Mouse (Mus musculus) hindbrain, embryonic 13.5 days (tissue): ENCODE results near the gene Eif2d. TPM values are rescaled to one million over a fixed set of nuclear protein-coding genes. Genes with fewer than 3 reads are reported as not detected.
"Not testable (repeated sequence)": the region's sequence is repeated elsewhere in the genome, so short reads cannot be mapped to it uniquely, and the experiment has no call there.

Source experiments
- ATAC-seq: fragments of 200-750 bp; cut with Nextera tagmentation; 2 replicates; pipeline ENCODE4 v1.8.0; 2017; ENCODE audit warnings: moderate TSS enrichment; ENCODE audit not compliant: low FRiP score
- H3K27ac ChIP-seq: fragments of 300-500 bp; sonication (generic); 2 replicates; pipeline ENCODE4 v1.5.1; 2015; ENCODE audit warnings: inconsistent platforms, mild to moderate bottlenecking, moderate library complexity
- H3K27me3 ChIP-seq: fragments of 300-500 bp; sonication (generic); 2 replicates; pipeline ENCODE4 v1.6.1; 2015; ENCODE audit warnings: mild to moderate bottlenecking, inconsistent platforms
- H3K36me3 ChIP-seq: fragments of 300-500 bp; sonication (generic); 2 replicates; pipeline ENCODE4 v1.6.1; 2015; ENCODE audit warnings: mild to moderate bottlenecking, inconsistent platforms
- H3K4me1 ChIP-seq: fragments of 300-500 bp; sonication (generic); replicated peaks from 2 replicates; pipeline ENCODE4 v1.6.1; 2015; ENCODE audit warnings: inconsistent platforms
- H3K4me2 ChIP-seq: fragments of 300-500 bp; sonication (generic); 2 replicates; pipeline ENCODE4 v1.6.1; 2015; ENCODE audit warnings: inconsistent platforms, mild to moderate bottlenecking, moderate library complexity
- H3K4me3 ChIP-seq: fragments of 300-500 bp; sonication (generic); 2 replicates; pipeline ENCODE4 v1.5.1; 2015; ENCODE audit warnings: mild to moderate bottlenecking, inconsistent platforms
- H3K9ac ChIP-seq: fragments of 300-500 bp; sonication (generic); 2 replicates; pipeline ENCODE4 v1.6.1; 2015; ENCODE audit warnings: mild to moderate bottlenecking, inconsistent platforms
- H3K9me3 ChIP-seq: fragments of 300-500 bp; sonication (generic); 2 replicates; pipeline ENCODE4 v1.6.1; 2016; ENCODE audit warnings: inconsistent platforms
- WGBS: fragments of 180-500 bp; shearing (Covaris S2); methylation state at CpG from one replicate; pipeline ENCODE4 v1.1.7; 2015; 5-methylcytosine and 5-hydroxymethylcytosine counted together
- polyA plus RNA-seq: library from polyadenylated mRNA; unstranded; fragments of >200 nt; fragmentation: Nextera tagmentation; extraction: Ambion mirVana; gene quantifications from 2 replicates; pipeline ENCODE4 v1.2.1, GENCODE M21; 2015

The Eif2d gene
- polyA plus RNA-seq, 1 experiment from 2014 or later: 52.8 TPM

DNA sequence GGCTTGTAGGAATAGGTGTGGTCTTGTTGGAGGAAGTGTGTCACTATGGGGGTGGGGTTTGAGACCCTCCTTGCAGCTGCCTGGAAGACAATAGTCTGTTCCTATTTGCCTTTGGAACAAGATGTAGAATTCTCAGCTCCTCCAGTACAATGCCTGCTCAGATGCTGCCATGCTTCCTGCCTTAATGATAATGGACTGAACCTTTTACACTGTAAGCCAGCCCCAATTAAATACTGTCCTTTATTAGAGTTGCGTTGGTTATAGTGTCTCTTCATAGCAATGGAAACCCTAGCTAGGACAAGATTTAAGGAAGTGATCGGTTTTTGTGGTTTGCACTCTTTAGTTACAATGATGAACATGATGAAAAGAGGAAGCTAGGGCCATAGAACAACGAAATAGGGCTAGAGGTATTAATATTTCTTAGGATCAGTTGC is 6.8 kb upstream of the Eif2d start:
- Histone ChIP-seq H3K4me3 (no peak overlapping the region), H3K27ac (no peak overlapping the region), H3K9me3 (no peaks in the 10 kb centered on the region), H3K4me1 (no peaks in the 10 kb centered on the region), H3K4me2 (no peak overlapping the region), H3K9ac (no peak overlapping the region), H3K27me3 (0 out of 2 replicates have a peak, but pooled peaks cover 2% of the 10 kb centered on the region), H3K36me3 (no peaks in the 10 kb centered on the region)
- WGBS: 88% methylated on average over 3 of the region's 3 CpGs
- no peak for ATAC-seq

DNA sequence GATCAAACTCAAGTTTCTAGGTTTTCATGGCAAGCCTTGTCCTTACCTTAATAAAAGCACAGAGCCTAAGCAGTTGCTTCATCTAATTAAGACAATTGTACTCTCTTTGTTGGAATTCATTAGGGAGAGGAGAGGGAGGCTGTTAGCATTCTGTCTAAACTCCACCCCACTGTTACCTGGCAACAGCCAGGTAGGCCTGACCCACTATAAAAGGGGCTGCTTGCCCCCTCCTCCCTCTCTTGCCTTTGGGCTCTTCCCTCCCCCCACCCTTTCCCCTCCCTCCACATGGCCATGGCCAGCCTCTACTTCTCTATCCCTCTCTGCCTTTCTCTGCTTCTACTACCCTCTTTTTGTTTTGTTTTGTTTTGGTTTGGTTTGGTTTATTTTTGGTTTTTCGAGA is 3.5 kb upstream of the Eif2d start:
- Histone ChIP-seq H3K4me1 (peaks cover 13% of the 10 kb centered on the region), H3K9me3 (no peaks in the 10 kb centered on the region), H3K4me2 (no peak overlapping the region), H3K27ac (no peak overlapping the region), H3K36me3 (no peaks in the 10 kb centered on the region), H3K4me3 (no peak overlapping the region), H3K9ac (no peak overlapping the region), H3K27me3 (peaks cover 9% of the 10 kb centered on the region; the same call in 1 of the 2 replicates)
- ATAC-seq: no peak
- whole genome bisulfite sequencing: 85% methylated on average over 1 of the region's 1 CpGs

DNA sequence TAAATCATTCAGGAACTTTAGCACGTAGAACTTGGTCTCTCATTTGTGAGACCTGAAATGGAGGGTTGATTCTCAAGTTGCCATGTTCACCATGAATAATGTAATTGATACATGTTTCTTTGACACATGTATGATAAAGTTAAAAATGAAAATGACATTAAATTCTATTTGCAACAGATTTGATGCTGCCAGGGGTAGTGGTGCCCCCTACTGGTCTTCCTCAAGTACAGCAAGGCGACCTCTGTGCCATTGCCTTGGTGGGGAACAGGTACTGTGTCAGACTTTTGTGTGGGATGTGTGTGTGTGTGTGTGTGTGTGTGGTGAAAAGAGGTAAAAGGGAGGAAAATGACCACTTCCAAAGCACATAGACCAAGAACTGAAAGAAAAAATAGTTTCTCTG is 2.5 kb downstream of the Eif2d start:
- H3K27ac ChIP-seq: no peak overlapping the region
- no peak for ATAC-seq
- peaks cover 23% of the 10 kb centered on the region for H3K36me3 ChIP-seq
- no peak overlapping the region for H3K4me3 ChIP-seq
- no peak overlapping the region for H3K4me2 ChIP-seq
- H3K27me3 ChIP-seq: peaks cover 9% of the 10 kb centered on the region; the same call in 1 of the 2 replicates
- WGBS: 56% methylated on average over 2 of the region's 2 CpGs
- H3K4me1 ChIP-seq: peaks cover 15% of the 10 kb centered on the region
- H3K9me3 ChIP-seq: no peaks in the 10 kb centered on the region
- no peak overlapping the region for H3K9ac ChIP-seq

DNA sequence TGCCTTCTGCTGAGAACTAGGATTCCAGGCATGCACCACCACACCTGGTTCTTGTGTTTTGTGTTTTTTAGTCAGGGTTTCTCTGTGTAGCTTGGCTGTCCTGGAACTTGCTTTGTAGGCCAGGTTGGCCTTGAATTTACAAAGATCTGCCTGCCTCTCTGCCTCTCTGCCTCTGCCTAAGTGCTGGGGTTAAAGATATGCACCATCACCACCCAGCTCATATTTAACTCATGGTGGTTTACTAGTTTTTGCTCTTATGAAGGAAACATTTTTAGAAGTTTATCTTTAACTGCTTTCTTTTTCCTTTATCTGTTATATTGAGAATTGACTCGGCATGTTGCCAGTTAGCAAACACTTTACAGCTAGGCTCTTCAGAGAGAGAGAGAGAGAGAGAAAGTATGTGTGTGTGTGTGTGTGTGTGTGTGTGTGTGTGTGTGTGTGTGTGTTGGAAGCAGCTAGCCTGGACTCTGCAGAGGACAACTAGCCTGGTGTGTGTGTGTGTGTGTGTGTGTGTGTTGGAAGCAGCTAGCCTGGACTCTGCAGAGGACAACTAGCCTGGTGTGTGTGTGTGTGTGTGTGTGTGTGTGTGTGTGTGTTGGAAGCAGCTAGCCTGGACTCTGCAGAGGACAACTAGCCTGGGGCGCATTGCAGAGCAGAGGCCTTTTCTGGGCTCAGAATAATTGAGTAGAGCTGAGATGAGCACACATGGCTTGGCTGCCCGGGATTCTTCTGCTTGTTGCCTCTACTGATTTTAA is 6.8 kb downstream of the Eif2d start:
- ATAC-seq, H3K27ac ChIP-seq, H3K4me1 ChIP-seq, H3K9ac ChIP-seq, H3K4me2 ChIP-seq, H3K27me3 ChIP-seq, H3K9me3 ChIP-seq, H3K4me3 ChIP-seq: not testable (repeated sequence)
- peaks cover 62% of the 10 kb centered on the region for H3K36me3 ChIP-seq
- 97% methylated on average over 3 of the region's 3 CpGs for WGBS

DNA sequence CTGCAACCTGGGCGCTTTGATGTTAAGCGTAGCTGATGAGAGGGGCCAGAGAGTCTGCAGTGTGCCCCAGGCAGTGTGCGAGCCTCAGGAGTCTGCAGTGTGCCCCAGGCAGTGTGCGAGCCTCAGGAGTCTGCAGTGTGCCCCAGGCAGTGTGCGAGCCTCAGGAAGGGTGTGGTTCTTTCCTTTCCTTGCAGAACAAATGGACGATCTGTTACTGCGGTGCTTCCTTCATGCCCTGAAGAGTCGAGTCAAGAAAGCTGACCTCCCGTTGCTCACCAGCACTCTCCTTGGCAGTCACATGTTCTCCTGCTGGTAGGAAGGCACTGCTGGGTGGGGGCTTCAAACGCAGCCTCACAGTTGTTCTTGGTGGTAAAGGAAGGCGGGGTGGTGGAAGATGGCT is 8.1 kb downstream of the Eif2d start:
- no peak overlapping the region for H3K4me3 ChIP-seq
- H3K27ac ChIP-seq: no peak overlapping the region
- no peaks in the 10 kb centered on the region for H3K4me1 ChIP-seq
- no peaks in the 10 kb centered on the region for H3K9me3 ChIP-seq
- ATAC-seq: no peak
- H3K9ac ChIP-seq: no peak overlapping the region
- H3K4me2 ChIP-seq: no peak overlapping the region
- H3K36me3 ChIP-seq: peaks cover 75% of the 10 kb centered on the region
- H3K27me3 ChIP-seq: no peaks in the 10 kb centered on the region
- WGBS: 91% methylated on average over 11 of the region's 11 CpGs

DNA sequence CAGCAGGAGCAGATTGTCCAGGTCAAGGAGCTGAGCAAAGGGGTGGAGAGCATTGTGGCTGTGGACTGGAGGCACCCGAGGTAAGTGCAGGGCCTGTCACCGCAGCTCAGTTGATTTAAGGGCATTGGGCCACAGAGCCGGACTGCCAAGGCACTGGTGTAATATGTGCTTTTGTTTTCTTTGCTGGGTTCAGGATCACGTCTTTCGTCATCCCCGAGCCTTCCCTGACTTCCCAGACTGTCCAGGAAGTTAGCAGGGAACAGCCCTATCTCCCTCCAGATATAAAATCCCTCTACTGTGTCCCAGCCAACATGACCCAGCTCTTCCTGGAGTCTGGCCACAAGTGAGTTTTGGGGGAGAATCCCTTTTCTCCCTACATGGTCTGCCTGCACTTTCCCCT is 11.4 kb downstream of the Eif2d start:
- no peak overlapping the region for H3K4me2 ChIP-seq
- H3K9me3 ChIP-seq: no peaks in the 10 kb centered on the region
- no peak overlapping the region for H3K4me3 ChIP-seq
- WGBS: 89% methylated on average over 6 of the region's 6 CpGs
- H3K4me1 ChIP-seq: no peaks in the 10 kb centered on the region
- H3K27me3 ChIP-seq: no peaks in the 10 kb centered on the region
- no peak for ATAC-seq
- H3K36me3 ChIP-seq: peaks cover 92% of the 10 kb centered on the region
- no peak overlapping the region for H3K9ac ChIP-seq
- H3K27ac ChIP-seq: no peak overlapping the region

DNA sequence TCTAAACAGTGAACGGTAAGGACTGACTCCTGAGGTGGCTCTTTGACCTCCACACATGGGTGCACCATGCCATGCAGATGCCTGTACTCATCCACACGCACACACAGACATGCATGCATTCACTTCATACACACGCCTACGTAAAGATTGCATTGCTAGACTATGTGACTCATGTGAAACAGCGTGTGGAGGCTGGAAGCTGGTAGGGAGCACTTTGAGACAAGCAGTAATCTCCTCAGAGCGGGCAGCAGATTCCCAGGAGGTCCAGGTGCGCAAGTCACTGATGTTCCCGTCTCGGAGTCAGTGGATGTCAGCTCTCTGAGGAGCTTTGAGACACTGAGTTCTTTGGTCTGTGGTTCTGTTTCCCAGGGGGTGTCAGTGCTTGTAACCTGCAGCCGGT is 14.6 kb downstream of the Eif2d start:
- no peaks in the 10 kb centered on the region for H3K9me3 ChIP-seq
- H3K27me3 ChIP-seq: no peaks in the 10 kb centered on the region
- no peak overlapping the region for H3K9ac ChIP-seq
- H3K4me2 ChIP-seq: no peak overlapping the region
- peaks cover 99% of the 10 kb centered on the region for H3K36me3 ChIP-seq
- H3K4me3 ChIP-seq: no peak overlapping the region
- no peak overlapping the region for H3K27ac ChIP-seq
- no peaks in the 10 kb centered on the region for H3K4me1 ChIP-seq
- WGBS: 95% methylated on average over 10 of the region's 10 CpGs
- ATAC-seq: no peak

DNA sequence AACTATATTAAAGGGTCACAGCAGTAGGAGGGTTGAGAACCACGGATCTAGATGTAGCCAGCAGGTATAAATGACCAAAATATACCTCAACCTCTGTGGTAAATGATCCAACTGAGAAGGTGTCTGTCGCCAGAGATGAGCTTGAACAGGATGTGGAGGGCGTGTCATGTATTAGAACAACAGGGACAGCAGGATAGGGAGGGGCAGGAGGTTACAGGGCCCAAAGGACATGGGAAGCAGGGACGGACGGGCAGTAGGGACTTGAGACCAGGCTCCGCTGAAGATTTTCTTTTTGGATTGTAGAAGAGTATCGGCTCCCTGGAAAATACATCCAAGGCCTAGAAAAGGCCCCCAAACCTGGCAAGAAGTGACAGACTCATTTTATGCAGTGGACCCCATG is 20.0 kb downstream of the Eif2d start:
- WGBS: 87% methylated on average over 7 of the region's 7 CpGs
- Histone ChIP-seq H3K27ac (no peak overlapping the region), H3K4me2 (no peak overlapping the region), H3K4me1 (no peaks in the 10 kb centered on the region; the same call in 1 of the 2 replicates), H3K27me3 (no peaks in the 10 kb centered on the region), H3K9ac (no peak overlapping the region), H3K36me3 (peaks cover 99% of the 10 kb centered on the region), H3K4me3 (no peak overlapping the region), H3K9me3 (no peaks in the 10 kb centered on the region)
- no peak for ATAC-seq

DNA sequence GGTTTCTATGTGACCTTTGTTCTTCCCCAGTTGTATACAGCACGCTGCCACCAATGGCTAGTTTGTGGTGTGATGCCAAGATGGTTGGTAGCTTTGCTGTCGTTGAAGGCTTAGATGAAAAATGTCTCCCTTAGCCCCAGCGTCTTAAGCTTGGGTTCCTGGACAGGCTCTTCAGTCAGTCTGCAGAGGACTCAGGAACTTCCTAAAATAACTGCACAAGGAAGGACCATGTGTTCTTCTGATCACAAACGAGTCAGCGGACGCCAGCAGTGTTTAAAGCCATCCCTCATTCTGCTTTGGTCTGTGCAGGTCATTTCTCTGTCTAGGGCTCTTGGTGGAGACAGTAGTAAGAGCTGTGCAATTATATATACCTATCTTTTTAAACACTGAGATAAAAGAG is 20.8 kb downstream of the Eif2d start:
- no peaks in the 10 kb centered on the region for H3K9me3 ChIP-seq
- H3K27me3 ChIP-seq: no peaks in the 10 kb centered on the region
- H3K4me1 ChIP-seq: no peaks in the 10 kb centered on the region; the same call in 1 of the 2 replicates
- no peak for ATAC-seq
- no peak overlapping the region for H3K4me3 ChIP-seq
- no peak overlapping the region for H3K27ac ChIP-seq
- H3K9ac ChIP-seq: no peak overlapping the region
- H3K36me3 ChIP-seq: peaks cover 98% of the 10 kb centered on the region
- no peak overlapping the region for H3K4me2 ChIP-seq
- 92% methylated on average over 6 of the region's 6 CpGs for WGBS

DNA sequence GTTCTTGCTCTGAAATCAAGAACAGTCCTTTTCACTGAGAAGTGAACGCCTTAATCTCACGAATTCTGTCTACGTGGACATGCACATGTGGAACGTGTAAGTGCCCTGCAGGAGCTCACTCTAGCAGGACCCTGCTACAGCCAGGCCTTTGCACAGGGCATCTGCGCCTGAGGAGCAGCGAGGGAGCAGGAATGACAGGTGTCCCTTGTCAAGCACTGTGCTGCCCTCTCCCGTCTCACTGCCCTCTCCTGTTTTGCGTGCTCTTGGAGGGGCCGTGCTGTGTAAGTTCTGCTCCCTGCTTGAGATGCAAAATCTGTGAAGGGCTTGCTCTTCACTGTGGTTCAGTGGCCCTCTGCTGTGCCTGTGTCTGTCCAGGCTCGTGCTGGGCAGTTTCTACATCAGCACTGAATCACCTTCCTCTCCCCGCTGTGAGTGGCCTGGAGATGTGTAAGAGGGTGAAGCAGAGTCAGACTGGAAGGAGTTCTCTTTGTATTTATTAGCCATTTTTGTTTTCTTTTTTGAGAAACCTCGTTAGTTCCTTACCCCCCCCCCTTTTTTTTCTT is 21.4 kb downstream of the Eif2d start:
- 89% methylated on average over 12 of the region's 12 CpGs for WGBS
- Histone ChIP-seq H3K9me3 (no peaks in the 10 kb centered on the region), H3K4me3 (no peak overlapping the region), H3K36me3 (peaks cover 95% of the 10 kb centered on the region), H3K9ac (no peak overlapping the region), H3K27ac (no peak overlapping the region), H3K4me1 (no peaks in the 10 kb centered on the region; the same call in 1 of the 2 replicates), H3K4me2 (no peak overlapping the region), H3K27me3 (no peaks in the 10 kb centered on the region)
- no peak for ATAC-seq

DNA sequence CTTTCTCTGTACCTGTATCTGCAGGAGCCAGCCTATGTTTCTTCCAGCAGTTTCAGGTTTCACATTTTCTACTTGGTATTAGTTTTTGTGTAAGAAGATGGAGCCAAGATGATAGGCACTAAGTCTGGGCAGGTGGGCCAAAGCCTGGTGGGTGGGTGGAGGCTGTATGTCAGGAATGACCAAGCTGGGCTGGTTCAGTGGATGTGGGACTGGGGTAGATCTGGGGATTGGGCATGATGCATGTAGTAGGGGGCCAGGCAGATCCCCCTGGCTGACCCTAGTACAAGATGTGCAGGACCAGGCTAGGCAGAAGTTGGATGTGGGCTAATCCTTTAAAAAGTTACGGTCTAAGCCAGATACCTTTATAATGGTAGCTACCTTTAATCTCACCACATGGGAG is 22.2 kb downstream of the Eif2d start:
- 94% methylated on average over 1 of the region's 1 CpGs for WGBS
- Histone ChIP-seq H3K4me2 (no peak overlapping the region), H3K4me1 (no peaks in the 10 kb centered on the region; the same call in 1 of the 2 replicates), H3K27ac (no peak overlapping the region), H3K4me3 (no peak overlapping the region), H3K27me3 (no peaks in the 10 kb centered on the region), H3K9me3 (no peaks in the 10 kb centered on the region), H3K36me3 (peaks cover 95% of the 10 kb centered on the region), H3K9ac (no peak overlapping the region)
- no peak for ATAC-seq

DNA sequence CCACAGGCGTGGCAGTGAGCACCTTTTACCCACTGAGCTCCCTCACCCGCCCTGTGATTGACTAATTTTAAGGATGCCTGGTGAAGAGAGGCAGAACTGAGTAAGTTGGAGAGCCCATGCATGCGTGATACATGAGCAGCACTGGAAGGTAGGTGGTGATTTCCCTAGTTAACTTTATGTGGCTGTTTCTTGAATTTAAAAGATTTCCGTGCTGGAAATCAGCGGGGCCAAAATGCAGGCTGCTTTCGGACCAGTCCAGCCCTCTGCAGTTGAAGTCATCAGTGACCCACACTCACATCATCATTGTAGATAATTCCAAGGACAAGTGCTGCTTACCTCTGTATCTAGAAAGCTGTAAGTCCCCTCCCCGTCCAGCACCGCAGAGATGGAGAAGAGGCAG is 22.8 kb downstream of the Eif2d start:
- no peak for ATAC-seq
- peaks cover 95% of the 10 kb centered on the region for H3K36me3 ChIP-seq
- H3K4me3 ChIP-seq: no peak overlapping the region
- H3K4me1 ChIP-seq: no peaks in the 10 kb centered on the region; the same call in 1 of the 2 replicates
- no peak overlapping the region for H3K27ac ChIP-seq
- no peaks in the 10 kb centered on the region for H3K9me3 ChIP-seq
- H3K4me2 ChIP-seq: no peak overlapping the region
- no peaks in the 10 kb centered on the region for H3K27me3 ChIP-seq
- no peak overlapping the region for H3K9ac ChIP-seq
- 97% methylated on average over 8 of the region's 8 CpGs for WGBS

DNA sequence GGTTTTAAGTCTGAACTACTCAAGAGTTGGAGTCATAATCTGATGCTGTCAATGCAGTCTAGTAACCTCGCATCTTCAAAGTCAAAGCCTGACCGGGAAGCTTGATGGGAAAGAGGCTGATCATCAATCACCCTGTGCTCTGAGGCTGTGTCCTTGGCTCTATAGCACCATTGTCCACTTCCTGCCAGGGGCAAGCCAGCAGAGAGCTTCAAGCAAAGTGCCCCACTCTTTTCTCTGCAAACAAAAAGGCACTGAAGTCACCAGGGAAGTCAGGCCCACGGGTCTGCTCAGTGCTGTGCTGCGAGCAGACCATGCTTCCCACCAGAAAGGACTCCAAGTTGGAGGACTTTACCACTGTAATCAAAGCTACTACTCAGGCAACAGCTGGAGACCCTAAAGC is 24.3 kb downstream of the Eif2d start:
- WGBS: 52% methylated on average over 4 of the region's 4 CpGs
- Histone ChIP-seq H3K4me2 (no peak overlapping the region), H3K27me3 (no peaks in the 10 kb centered on the region), H3K9me3 (no peaks in the 10 kb centered on the region), H3K9ac (no peak overlapping the region; the same call in 1 of the 2 replicates), H3K4me1 (no peaks in the 10 kb centered on the region; the same call in 1 of the 2 replicates), H3K27ac (no peak overlapping the region), H3K4me3 (no peak overlapping the region), H3K36me3 (peaks cover 83% of the 10 kb centered on the region)
- ATAC-seq: no peak
